Mouse (Mus musculus) forelimb bud, embryonic 11.5 days (tissue): ENCODE results near the gene Ticrr.

Experiments used
- DNase-seq: peaks from one replicate; pipeline ENCODE4 v3.0.0-alpha.2; 2012; ENCODE audit warnings: low read depth, low spot score

Ticrr gene

GRCm38 (mm10) chr7:79659578-79660290, at the start of gene Ticrr:
Ticrr (plus strand) TSS chr7:79660196.
- DNase-seq: peak; percentile 97

- DNase-seq: no peak
Observed at GRCm38 (mm10) chr7:79611901-79612300, 48.1 kb upstream of the Ticrr start.

- peak; percentile 51 for DNase-seq
Observed at GRCm38 (mm10) chr7:79612783-79613182, 47.2 kb upstream of the Ticrr start.

GRCm38 (mm10) chr7:79613314-79613713, 46.7 kb upstream of the Ticrr start:
- DNase-seq: no peak

GRCm38 (mm10) chr7:79615008-79615407, 45.0 kb upstream of the Ticrr start:
- DNase-seq: no peak

GRCm38 (mm10) chr7:79615941-79616340, 44.1 kb upstream of the Ticrr start:
- no peak for DNase-seq

GRCm38 (mm10) chr7:79617418-79617817, 42.6 kb upstream of the Ticrr start, which contains the start of gene Rhcg:
Rhcg (minus strand) TSS chr7:79617657.
- no peak for DNase-seq

- no peak for DNase-seq
Observed at GRCm38 (mm10) chr7:79619493-79619892, 40.5 kb upstream of the Ticrr start.

- no peak for DNase-seq
Observed at GRCm38 (mm10) chr7:79623086-79623485, 36.9 kb upstream of the Ticrr start.

- DNase-seq: no peak
Observed at GRCm38 (mm10) chr7:79626170-79626569, 33.8 kb upstream of the Ticrr start.

GRCm38 (mm10) chr7:79628271-79628913, 31.6 kb upstream of the Ticrr start:
- DNase-seq: no peak

- no peak for DNase-seq
Observed at GRCm38 (mm10) chr7:79631773-79632348, 28.1 kb upstream of the Ticrr start.

- no peak for DNase-seq
Observed at GRCm38 (mm10) chr7:79647233-79647632, 12.8 kb upstream of the Ticrr start.

- DNase-seq: peak; percentile 48
Observed at GRCm38 (mm10) chr7:79649005-79649404, 11.0 kb upstream of the Ticrr start.

- no peak for DNase-seq
Observed at GRCm38 (mm10) chr7:79654185-79654584, 5.8 kb upstream of the Ticrr start.

- DNase-seq: no peak
Observed at GRCm38 (mm10) chr7:79654586-79654985, 5.4 kb upstream of the Ticrr start.

GRCm38 (mm10) chr7:79660291-79661150, 525 bp downstream of the Ticrr start:
- DNase-seq: no peak

- no peak for DNase-seq
Observed at GRCm38 (mm10) chr7:79661253-79661890, 1.4 kb downstream of the Ticrr start.

- no peak for DNase-seq
Observed at GRCm38 (mm10) chr7:79666690-79667089, 6.7 kb downstream of the Ticrr start.

GRCm38 (mm10) chr7:79670900-79671604, 11.1 kb downstream of the Ticrr start:
- DNase-seq: no peak

GRCm38 (mm10) chr7:79679186-79679585, 19.2 kb downstream of the Ticrr start:
- no peak for DNase-seq
